In genomic region chr11:98754151-98754620, GRCm38 (mm10) we compare ENCODE assay signal across 8 mouse cellular contexts. TPM values are rescaled to one million over a fixed set of nuclear protein-coding genes. Genes with fewer than 3 reads are reported as not detected.
DNase-seq lines count a peak whose midpoint lies in the region; ATAC-seq and TF ChIP-seq lines count a peak whose summit lies in the region.

No protein-coding gene starts in this region.

- H3K27ac ChIP-seq in CH12.LX (ENCODE audit: insufficient read depth, low read depth): peak overlapping the region; percentile 29
- H3K27ac ChIP-seq in forebrain, embryonic 14.5 days (ENCODE audit: low read depth, low read length): peak overlapping the region; percentile 63; the same call in 1 of the 2 replicates
- peak overlapping the region; percentile 72 for H3K27ac ChIP-seq in kidney, postnatal 0 days

- no peaks in the 10 kb centered on the region for H3K79me2 ChIP-seq in CH12.LX (replicated peaks; ENCODE audit: control insufficient read depth, extremely low read depth, insufficient read depth, poor library complexity, severe bottlenecking)
- peaks cover 15% of the 10 kb centered on the region for H3K79me2 ChIP-seq in myocyte (ENCODE audit: control insufficient read depth, insufficient read depth)

- TF ChIP-seq POLR2A in CH12.LX (IDR thresholded peaks at IDR 0.05; ENCODE audit: low read depth, low read length): peak; percentile 51
- TF ChIP-seq POLR2A in myocyte (IDR thresholded peaks at IDR 0.05; ENCODE audit: insufficient read length, low read depth): peak; percentile 46

- H3ac ChIP-seq in myocyte (ENCODE audit: control insufficient read depth, insufficient read length): no peak overlapping the region

- no peaks in the 10 kb centered on the region for H3K9me3 ChIP-seq in CH12.LX (replicated peaks; ENCODE audit: low read length)
- no peaks in the 10 kb centered on the region for H3K9me3 ChIP-seq in forebrain, embryonic 14.5 days (replicated peaks; ENCODE audit: control insufficient read depth, low read length)
- H3K9me3 ChIP-seq in kidney, postnatal 0 days (replicated peaks; ENCODE audit: low read length): no peaks in the 10 kb centered on the region

- in situ Hi-C loops in CH12.LX (cut with MboI; ENCODE audit: low pct_ligation_motif_present, low pct_unique_long_range_greater_than_20kb, low sequenced_read_pairs): no loop called here

- peak; percentile 74 for DNase-seq in gastrocnemius, adult 18-20 months (ENCODE audit: low spot score)
- DNase-seq in gastrocnemius, postnatal 14 days: no peak
- peak; percentile 66 for DNase-seq in CH12.LX (ENCODE audit: extremely low read depth)
- DNase-seq in forebrain, embryonic 14.5 days (ENCODE audit: low spot score): no peak
- DNase-seq in kidney, postnatal 0 days (ENCODE audit: low spot score): no peak
- no peak for DNase-seq in Muller cell, postnatal 12 days (ENCODE audit: inconsistent ontology term)
- DNase-seq in ovary, postnatal 14 days (ENCODE audit: low spot score): no peak

- intact Hi-C loops in gastrocnemius, postnatal 14 days (cut with DNase I; ENCODE audit: low total_unique reads): no loop called here

- TF ChIP-seq EP300 in CH12.LX (IDR thresholded peaks at IDR 0.05; ENCODE audit: low read length): no peak; the same call in 1 of the 2 replicates

- H3K4me3 ChIP-seq in CH12.LX (replicated peaks in 1 of 3; ENCODE audit: low read depth in 2 of 3, low read length in 2 of 3, poor library complexity in 1 of 3) (peak overlapping the region; percentile 32 to 51 (median 39)), myocyte (no peak overlapping the region)
- H3K4me3 ChIP-seq in forebrain, embryonic 14.5 days (ENCODE audit: low read depth, low read length): no peak overlapping the region
- H3K4me3 ChIP-seq in kidney, postnatal 0 days (replicated peaks; ENCODE audit: low read depth, low read length): no peak overlapping the region

- peaks cover 28 to 56% of the 10 kb centered on the region in 2 experiments for H3K4me1 ChIP-seq in CH12.LX (ENCODE audit: control insufficient read depth in 1 of 2, insufficient read depth in 2 of 2)
- H3K4me1 ChIP-seq in forebrain, embryonic 14.5 days (ENCODE audit: control insufficient read depth, insufficient read depth, low read length): peaks cover 34% of the 10 kb centered on the region
- peaks cover 60% of the 10 kb centered on the region for H3K4me1 ChIP-seq in kidney, postnatal 0 days (replicated peaks; ENCODE audit: insufficient read depth, low read length)

- no peak for TF ChIP-seq CTCF in CH12.LX (conservative IDR thresholded peaks at IDR 0.05 in 1 of 2, IDR thresholded peaks at IDR 0.05 in 1 of 2; ENCODE audit: low read depth in 2 of 2, low read length in 2 of 2)
- no peak for TF ChIP-seq CTCF in kidney, postnatal 0 days (IDR thresholded peaks at IDR 0.05; ENCODE audit: low read depth)

- H3K9ac ChIP-seq in CH12.LX (ENCODE audit: insufficient read depth, low read depth): no peak overlapping the region; the same call in 1 of the 2 replicates
- no peak overlapping the region for H3K9ac ChIP-seq in forebrain, embryonic 14.5 days (ENCODE audit: low read length)
- no peak overlapping the region for H3K9ac ChIP-seq in kidney, postnatal 0 days (ENCODE audit: low read depth, low read length)

- TF ChIP-seq RAD21 in CH12.LX (IDR thresholded peaks at IDR 0.05; ENCODE audit: low read depth, low read length): no peak

- H3K4me2 ChIP-seq in CH12.LX (ENCODE audit: insufficient read depth, low read depth, poor library complexity, severe bottlenecking) (0 out of 2 replicates have a peak overlapping the region, but pooled peaks have one; percentile 9), myocyte (ENCODE audit: low read depth) (peak overlapping the region; percentile 57)
- H3K4me2 ChIP-seq in forebrain, embryonic 14.5 days (ENCODE audit: low read length): no peak overlapping the region
- H3K4me2 ChIP-seq in kidney, postnatal 0 days (ENCODE audit: low read length): no peak overlapping the region

- H3K27me3 ChIP-seq in CH12.LX (replicated peaks): peaks cover 2% of the 10 kb centered on the region
- no peaks in the 10 kb centered on the region for H3K27me3 ChIP-seq in forebrain, embryonic 14.5 days (replicated peaks; ENCODE audit: control insufficient read depth, insufficient read depth, low read length)
- H3K27me3 ChIP-seq in kidney, postnatal 0 days (ENCODE audit: insufficient read depth, low read length): no peaks in the 10 kb centered on the region
- H3K27me3 ChIP-seq in myocyte (ENCODE audit: control insufficient read depth, insufficient read depth, insufficient read length): no peaks in the 10 kb centered on the region

- ATAC-seq in forebrain, embryonic 14.5 days: no peak
- ATAC-seq in kidney, postnatal 0 days (replicated peaks; ENCODE audit: low FRiP score, low read depth): no peak

- H3K36me3 ChIP-seq in CH12.LX (replicated peaks in 1 of 2; ENCODE audit: control insufficient read depth in 1 of 2, insufficient read depth in 1 of 2, low read length in 1 of 2) (no peaks in the 10 kb centered on the region), myocyte (ENCODE audit: control insufficient read depth, insufficient read depth) (peaks cover 7% of the 10 kb centered on the region)
- H3K36me3 ChIP-seq in forebrain, embryonic 14.5 days (ENCODE audit: control insufficient read depth, insufficient read depth, low read length): peaks cover 62% of the 10 kb centered on the region
- peaks cover 26% of the 10 kb centered on the region; the same call in 1 of the 2 replicates for H3K36me3 ChIP-seq in kidney, postnatal 0 days (ENCODE audit: insufficient read depth, low read length)

- 82% methylated on average over 9 of the region's 9 CpGs for WGBS in forebrain, embryonic 14.5 days
- 54% methylated on average over 9 of the region's 9 CpGs for WGBS in kidney, postnatal 0 days

- dilution Hi-C loops in CH12.LX (cut with MboI; ENCODE audit: extremely low pct_ligation_motif_present, extremely low pct_unique_long_range_greater_than_20kb, low sequenced_read_pairs): no loop called here

TF ChIP-seq in CH12.LX, 34 proteins besides CTCF, POLR2A, EP300 and RAD21 (continues in another document):
- TF ChIP-seq ELF1 (IDR thresholded peaks at IDR 0.05; ENCODE audit: low read depth, low read length) (peak; percentile 82), ZC3H11A (IDR thresholded peaks at IDR 0.05; ENCODE audit: low read depth, low read length) (no peak), MAX (IDR thresholded peaks at IDR 0.05; ENCODE audit: low read length) (peak; percentile 60; the same call in 1 of the 2 replicates), MYC (IDR thresholded peaks at IDR 0.05; ENCODE audit: low read depth, low read length) (peak; percentile 69; the same call in 1 of the 2 replicates)

TF ChIP-seq in myocyte, 11 proteins besides CTCF, POLR2A, EP300 and RAD21 (continues in another document):
- TF ChIP-seq USF1 (IDR thresholded peaks at IDR 0.05; ENCODE audit: low read depth) (no peak), E2F4 (IDR thresholded peaks at IDR 0.05; ENCODE audit: insufficient read depth) (no peak), MAX (IDR thresholded peaks at IDR 0.05; ENCODE audit: low read depth) (no peak), POLR2AphosphoS2 (IDR thresholded peaks at IDR 0.05; ENCODE audit: insufficient read length, low read depth) (peak; percentile 52)

RNA-seq across cellular contexts. Expression of gene Thra, which starts 13.7 kb away (rescaled TPM):
- 10 to 100 TPM; 78.3 to 85.2 TPM for total RNA-seq in gastrocnemius, adult 18-20 months (2021)
- 100 to 1,000 TPM in 1 of 2 experiments, 10 to 100 TPM in 1; 91.8 to 106 TPM for total RNA-seq in gastrocnemius, postnatal 14 days (2021)
- total RNA-seq in CH12.LX (2012; rRNA removed) (2.5 and 3.9 TPM in 2 replicates), CH12.LX (2014; rRNA removed) (0.81 and 1.1 TPM in 2 replicates)
- polyA plus RNA-seq in CH12.LX (2012; ENCODE audit: insufficient read length, low read depth) (3.8 and 4.3 TPM in 2 replicates), myocyte (2012; fragmentation: generic; extraction: Trizol) (68.9 TPM)
- 164 and 199 TPM in 2 replicates for polyA plus RNA-seq in forebrain, embryonic 14.5 days (2014; fragmentation: Nextera tagmentation; extraction: Ambion mirVana)
- polyA plus RNA-seq in kidney, postnatal 0 days (2015; fragmentation: Nextera tagmentation; extraction: Ambion mirVana): 26.1 TPM in 2 replicates

RNA-seq across cellular contexts. Expression of gene Nr1d1, which starts 20.9 kb away (rescaled TPM):
- 100 to 1,000 TPM in 1 of 2 experiments, 10 to 100 TPM in 1; 74.0 to 126 TPM for total RNA-seq in gastrocnemius, adult 18-20 months (2021)
- total RNA-seq in gastrocnemius, postnatal 14 days (2021): 10 to 100 TPM; 27.3 to 64.6 TPM
- 0.21 and 0.25 TPM in 2 replicates for total RNA-seq in CH12.LX (2012; rRNA removed)
- 0.17 and 0.39 TPM in 2 replicates for total RNA-seq in CH12.LX (2014; rRNA removed)
- 0.95 and 1.4 TPM in 2 replicates for polyA plus RNA-seq in CH12.LX (2012; ENCODE audit: insufficient read length, low read depth)
- polyA plus RNA-seq in forebrain, embryonic 14.5 days (2014; fragmentation: Nextera tagmentation; extraction: Ambion mirVana): 2.2 and 3.1 TPM in 2 replicates
- polyA plus RNA-seq in kidney, postnatal 0 days (2015; fragmentation: Nextera tagmentation; extraction: Ambion mirVana): 3.1 and 3.5 TPM in 2 replicates
- 49.1 TPM for polyA plus RNA-seq in myocyte (2012; fragmentation: generic; extraction: Trizol)

RNA-seq across cellular contexts. Expression of gene Med24, which starts 25.0 kb away (rescaled TPM):
- total RNA-seq in gastrocnemius, adult 18-20 months (2021): 10 to 100 TPM; 48.1 to 53.3 TPM
- total RNA-seq in gastrocnemius, postnatal 14 days (2021): 10 to 100 TPM; 40.3 to 42.0 TPM
- total RNA-seq in CH12.LX (2012; rRNA removed): 47.7 and 48.6 TPM in 2 replicates
- total RNA-seq in CH12.LX (2014; rRNA removed): 26.5 and 30.9 TPM in 2 replicates
- 64.2 and 78.8 TPM in 2 replicates for polyA plus RNA-seq in CH12.LX (2012; ENCODE audit: insufficient read length, low read depth)
- polyA plus RNA-seq in forebrain, embryonic 14.5 days (2014; fragmentation: Nextera tagmentation; extraction: Ambion mirVana): 76.0 and 85.9 TPM in 2 replicates
- polyA plus RNA-seq in kidney, postnatal 0 days (2015; fragmentation: Nextera tagmentation; extraction: Ambion mirVana): 38.3 and 41.2 TPM in 2 replicates
- polyA plus RNA-seq in myocyte (2012; fragmentation: generic; extraction: Trizol): 32.5 TPM

RNA-seq across cellular contexts. Expression of gene Msl1, which starts 41.1 kb away (rescaled TPM):
- 10 to 100 TPM; 50.5 to 56.4 TPM for total RNA-seq in gastrocnemius, adult 18-20 months (2021)
- total RNA-seq in gastrocnemius, postnatal 14 days (2021): 10 to 100 TPM; 49.0 to 55.3 TPM
- 27.3 and 30.7 TPM in 2 replicates for total RNA-seq in CH12.LX (2012; rRNA removed)
- total RNA-seq in CH12.LX (2014; rRNA removed): 25.9 and 26.4 TPM in 2 replicates
- 57.1 and 58.1 TPM in 2 replicates for polyA plus RNA-seq in CH12.LX (2012; ENCODE audit: insufficient read length, low read depth)
- polyA plus RNA-seq in forebrain, embryonic 14.5 days (2014; fragmentation: Nextera tagmentation; extraction: Ambion mirVana): 19.3 and 20.5 TPM in 2 replicates
- 17.8 and 19.3 TPM in 2 replicates for polyA plus RNA-seq in kidney, postnatal 0 days (2015; fragmentation: Nextera tagmentation; extraction: Ambion mirVana)
- 35.6 TPM for polyA plus RNA-seq in myocyte (2012; fragmentation: generic; extraction: Trizol)

RNA-seq across cellular contexts. Expression of gene Casc3, which starts 50.5 kb away (rescaled TPM):
- 10 to 100 TPM; 14.0 to 15.6 TPM for total RNA-seq in gastrocnemius, adult 18-20 months (2021)
- total RNA-seq in gastrocnemius, postnatal 14 days (2021): 10 to 100 TPM; 20.1 to 21.5 TPM
- total RNA-seq in CH12.LX (2012; rRNA removed): 16.7 and 18.3 TPM in 2 replicates
- total RNA-seq in CH12.LX (2014; rRNA removed): 14.4 and 14.7 TPM in 2 replicates
- 71.7 and 93.0 TPM in 2 replicates for polyA plus RNA-seq in CH12.LX (2012; ENCODE audit: insufficient read length, low read depth)
- polyA plus RNA-seq in forebrain, embryonic 14.5 days (2014; fragmentation: Nextera tagmentation; extraction: Ambion mirVana): 41.0 and 45.0 TPM in 2 replicates
- 24.6 and 25.7 TPM in 2 replicates for polyA plus RNA-seq in kidney, postnatal 0 days (2015; fragmentation: Nextera tagmentation; extraction: Ambion mirVana)
- 22.1 TPM for polyA plus RNA-seq in myocyte (2012; fragmentation: generic; extraction: Trizol)

Comparison
In these comparisons a context has a peak if more than half of its experiments do, and no peak if none do; other contexts are left out.
1. DNase-seq: peak in gastrocnemius, adult 18-20 months (single experiment) and CH12.LX (single experiment); none in gastrocnemius, postnatal 14 days (single experiment), forebrain, embryonic 14.5 days (single experiment), kidney, postnatal 0 days (single experiment), Muller cell, postnatal 12 days (single experiment) and ovary, postnatal 14 days (single experiment).
2. H3K4me2 ChIP-seq: peak in CH12.LX (single experiment) and myocyte (single experiment); none in forebrain, embryonic 14.5 days (single experiment) and kidney, postnatal 0 days (single experiment).
3. H3K4me3 ChIP-seq: peak in CH12.LX (3 of 3); none in forebrain, embryonic 14.5 days (single experiment), kidney, postnatal 0 days (single experiment) and myocyte (single experiment).
4. RNA of gene Nr1d1, which starts 20.9 kb away (polyA plus RNA-seq): 49.1 TPM in myocyte (single experiment); 3.1 to 3.5 TPM in kidney, postnatal 0 days, 2.2 to 3.1 TPM in forebrain, embryonic 14.5 days and 0.95 to 1.4 TPM in CH12.LX; every median in the first group is over 10 times any median in the second.
5. Peak in every context shown above with its lines, with median percentiles within 50 percentile points of each other: H3K27ac ChIP-seq.